Mouse (Mus musculus): ENCODE measurements around the gene Tnni3k. TPM values are rescaled to one million over a fixed set of nuclear protein-coding genes. Genes with fewer than 3 reads are reported as not detected.

Tnni3k gene
- polyA plus RNA-seq, 3 experiments from 2014 or later = not detected

DNA sequence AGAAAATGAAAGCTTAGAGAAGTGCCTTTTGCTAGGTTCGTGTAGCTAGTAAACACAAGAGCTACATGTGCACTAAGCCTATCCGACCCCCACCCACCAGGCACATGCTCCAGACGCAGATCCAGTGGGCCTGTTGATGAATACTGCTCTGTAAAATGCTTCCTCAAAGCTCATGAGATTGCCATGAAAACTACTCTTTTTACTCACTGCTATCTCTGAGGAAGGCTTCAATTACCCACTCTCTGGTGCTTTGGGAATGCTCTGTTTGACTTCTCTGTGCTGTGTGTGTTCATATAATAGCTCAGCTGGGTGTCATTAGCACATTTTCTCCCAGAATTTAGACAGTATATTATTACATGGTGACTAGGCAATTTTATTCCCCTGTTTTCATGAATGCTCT is 297.1 kb downstream of the Tnni3k start:
- ATAC-seq = no peak

DNA sequence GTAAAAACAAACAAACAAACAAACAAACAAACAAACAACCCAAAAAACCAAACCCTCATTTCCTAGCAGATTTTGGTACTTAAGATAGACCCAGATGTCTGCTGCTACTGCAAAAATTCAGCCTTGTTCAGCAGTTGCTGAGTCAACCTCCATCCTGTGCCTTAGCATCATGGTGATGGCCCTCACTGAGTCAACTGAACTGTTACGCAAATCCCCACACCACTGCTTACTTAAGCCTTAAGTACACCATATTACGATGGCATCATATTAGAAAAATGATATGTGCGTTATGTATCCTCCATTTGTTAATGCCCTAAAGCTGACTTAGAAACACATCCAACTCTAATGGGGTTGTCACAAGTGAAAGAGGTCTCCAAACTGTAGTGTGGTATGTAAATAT is 300.0 kb downstream of the Tnni3k start:
- ATAC-seq = no peak

DNA sequence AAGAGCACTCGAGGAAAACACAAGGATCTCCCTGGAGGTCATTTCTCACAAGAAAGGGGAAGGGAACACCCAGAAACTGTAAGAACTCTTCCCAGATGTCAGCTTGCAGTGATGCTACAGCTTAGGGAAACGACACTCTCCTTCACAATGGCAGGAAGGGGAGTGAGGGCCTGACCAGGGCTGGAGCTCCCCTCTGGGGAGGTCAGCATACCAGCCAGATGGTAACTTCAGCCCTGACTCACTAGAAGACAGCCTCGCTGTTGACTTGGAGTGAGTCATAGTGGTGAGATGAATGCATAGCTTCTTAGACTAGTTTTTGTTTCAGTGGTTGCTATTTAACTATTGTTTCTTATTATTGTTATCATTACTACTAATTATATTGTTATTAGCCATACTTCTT is 300.7 kb downstream of the Tnni3k start:
- no peak for ATAC-seq

DNA sequence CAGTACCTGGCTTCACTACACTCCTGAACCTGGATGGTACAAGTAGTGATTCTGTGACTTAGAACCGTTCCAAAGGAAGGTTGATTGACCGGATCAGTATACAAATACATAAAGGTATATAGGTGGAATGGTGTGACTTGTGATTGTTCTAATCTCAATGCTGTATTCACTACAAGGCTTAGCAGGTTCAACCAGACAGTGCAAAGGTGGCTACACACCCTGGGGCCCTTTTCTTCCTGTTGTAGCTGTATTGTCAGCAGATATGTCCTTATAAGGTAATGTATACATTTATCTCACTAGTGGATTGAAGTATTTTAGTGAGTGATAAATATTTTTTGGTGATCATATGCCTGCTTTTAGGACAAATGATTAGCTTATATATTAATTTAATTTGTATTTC is 310.9 kb downstream of the Tnni3k start:
- ATAC-seq = no peak

- no peak for ATAC-seq
Measured at GRCm38 (mm10) chr3:154742927-154743326, 312.3 kb downstream of the Tnni3k start.

GRCm38 (mm10) chr3:154741496-154741895 is 313.7 kb downstream of the Tnni3k start:
- ATAC-seq = no peak

Other genes with a start within 250 kb of the Tnni3k start
- 10 to 100 TPM; 24.7 to 33.7 (median 31.5) TPM for gene Fpgt, start 38.0 kb upstream of the Tnni3k start, polyA plus RNA-seq (2017; shearing (Covaris generic))
- under 1 TPM; 0.55 to 0.81 (median 0.67) TPM for gene Lrriq3, start 38.0 kb upstream of the Tnni3k start, polyA plus RNA-seq (2017; shearing (Covaris generic))

Data from inflammation-experienced regulatory T-cells, adult 6 months (primary cell).